In genomic region chr2:92459921-92460707, GRCm38 (mm10) we compare ENCODE assay signal across 8 mouse cellular contexts. TPM values are rescaled to one million over a fixed set of nuclear protein-coding genes. Genes with fewer than 3 reads are reported as not detected.
DNase-seq lines count a peak whose midpoint lies in the region; ATAC-seq lines count a peak whose summit lies in the region.

TSS of gene Slc35c1 (minus strand) at chr2:92460538.

- peak within 1 kb of the TSS; percentile 58 for H3K9ac ChIP-seq in embryonic facial prominence, embryonic 15.5 days

- H3K4me1 ChIP-seq in embryonic facial prominence, embryonic 15.5 days, result peaks cover 38% of the 10 kb centered on the region

- peak; percentile 21 for ATAC-seq in activated CD4-positive, CD25-positive, alpha-beta regulatory T cell, adult 4 months
- no peak for ATAC-seq in embryonic facial prominence, embryonic 15.5 days (ENCODE audit: insufficient number of reproducible peaks, low FRiP score, low TSS enrichment, low read depth)
- peak; percentile 33 to 38; a peak in 3 of 4 replicates for ATAC-seq in hematopoietic stem cell, adult 5-6 weeks (replicated peaks in 1 of 2; ENCODE audit: insufficient read depth in 1 of 2, low FRiP score in 2 of 2, low TSS enrichment in 1 of 2, low read depth in 1 of 2, poor library complexity in 2 of 2, severe bottlenecking in 2 of 2)
- ATAC-seq in erythroid progenitor cell, adult 5-6 weeks (replicated peaks; ENCODE audit: low FRiP score, poor library complexity, severe bottlenecking), result no peak

- DNase-seq in CD4-positive, CD25-positive, alpha-beta regulatory T cell, adult 2 months (ENCODE audit: low read depth, low spot score), result peak; percentile 76
- no peak for DNase-seq in layer of hippocampus, postnatal 14 days (ENCODE audit: low spot score in 2 of 2)
- peak; percentile 58 for DNase-seq in lung, postnatal 14 days
- DNase-seq in spleen, adult 18-20 months, result peak; percentile 63 to 70

- peaks cover 22% of the 10 kb centered on the region for H3K27me3 ChIP-seq in embryonic facial prominence, embryonic 15.5 days

- H3K4me3 ChIP-seq in embryonic facial prominence, embryonic 15.5 days (replicated peaks), result peak within 1 kb of the TSS; percentile 77

- H3K36me3 ChIP-seq in embryonic facial prominence, embryonic 15.5 days, result peaks cover under 1% of the 10 kb centered on the region

- peak within 1 kb of the TSS; percentile 63; the same call in 1 of the 2 replicates for H3K27ac ChIP-seq in embryonic facial prominence, embryonic 15.5 days (replicated peaks)

- peak within 1 kb of the TSS; percentile 87 for H3K4me2 ChIP-seq in embryonic facial prominence, embryonic 15.5 days (replicated peaks)

- no peaks in the 10 kb centered on the region for H3K9me3 ChIP-seq in embryonic facial prominence, embryonic 15.5 days (replicated peaks)

- WGBS in embryonic facial prominence, embryonic 15.5 days, result 2% methylated on average over 34 of the region's 34 CpGs

RNA-seq across cellular contexts. Expression of gene Slc35c1, which starts in this region (rescaled TPM):
- polyA plus RNA-seq in activated CD4-positive, CD25-positive, alpha-beta regulatory T cell, adult 4 months (2017; shearing (Covaris generic)), result 10 to 100 TPM; 36.6 to 47.3 TPM
- polyA plus RNA-seq in embryonic facial prominence, embryonic 15.5 days (2015; fragmentation: Nextera tagmentation; extraction: Ambion mirVana), result 14.5 and 18.4 TPM in 2 replicates
- total RNA-seq in hematopoietic stem cell, adult 5-6 weeks (2017), result 14.7 and 16.3 TPM in 2 replicates
- total RNA-seq in layer of hippocampus, postnatal 14 days (2021), result 10 to 100 TPM; 16.7 to 18.8 TPM
- 7.1 and 9.0 TPM in 2 replicates for total RNA-seq in erythroid progenitor cell, adult 5-6 weeks (2015; ENCODE audit: low replicate concordance)
- 2.7 and 9.2 TPM in 2 replicates for total RNA-seq in erythroid progenitor cell, adult 5-6 weeks (2017; ENCODE audit: low replicate concordance)

Comparison
In these comparisons a context has a peak if more than half of its experiments do, and no peak if none do; other contexts are left out.
1. DNase-seq: peak in CD4-positive, CD25-positive, alpha-beta regulatory T cell, adult 2 months (single experiment), lung, postnatal 14 days (single experiment) and spleen, adult 18-20 months (2 of 2); none in layer of hippocampus, postnatal 14 days (0 of 2).
2. ATAC-seq: peak in activated CD4-positive, CD25-positive, alpha-beta regulatory T cell, adult 4 months (single experiment) and hematopoietic stem cell, adult 5-6 weeks (2 of 2); none in embryonic facial prominence, embryonic 15.5 days (single experiment) and erythroid progenitor cell, adult 5-6 weeks (single experiment).